Mouse (Mus musculus): ENCODE measurements around the gene Xbp1. TPM values are rescaled to one million over a fixed set of nuclear protein-coding genes. Genes with fewer than 3 reads are reported as not detected.

The Xbp1 gene
- polyA plus RNA-seq (2012; rRNA removed), result 145 and 189 TPM in 2 replicates

DNA sequence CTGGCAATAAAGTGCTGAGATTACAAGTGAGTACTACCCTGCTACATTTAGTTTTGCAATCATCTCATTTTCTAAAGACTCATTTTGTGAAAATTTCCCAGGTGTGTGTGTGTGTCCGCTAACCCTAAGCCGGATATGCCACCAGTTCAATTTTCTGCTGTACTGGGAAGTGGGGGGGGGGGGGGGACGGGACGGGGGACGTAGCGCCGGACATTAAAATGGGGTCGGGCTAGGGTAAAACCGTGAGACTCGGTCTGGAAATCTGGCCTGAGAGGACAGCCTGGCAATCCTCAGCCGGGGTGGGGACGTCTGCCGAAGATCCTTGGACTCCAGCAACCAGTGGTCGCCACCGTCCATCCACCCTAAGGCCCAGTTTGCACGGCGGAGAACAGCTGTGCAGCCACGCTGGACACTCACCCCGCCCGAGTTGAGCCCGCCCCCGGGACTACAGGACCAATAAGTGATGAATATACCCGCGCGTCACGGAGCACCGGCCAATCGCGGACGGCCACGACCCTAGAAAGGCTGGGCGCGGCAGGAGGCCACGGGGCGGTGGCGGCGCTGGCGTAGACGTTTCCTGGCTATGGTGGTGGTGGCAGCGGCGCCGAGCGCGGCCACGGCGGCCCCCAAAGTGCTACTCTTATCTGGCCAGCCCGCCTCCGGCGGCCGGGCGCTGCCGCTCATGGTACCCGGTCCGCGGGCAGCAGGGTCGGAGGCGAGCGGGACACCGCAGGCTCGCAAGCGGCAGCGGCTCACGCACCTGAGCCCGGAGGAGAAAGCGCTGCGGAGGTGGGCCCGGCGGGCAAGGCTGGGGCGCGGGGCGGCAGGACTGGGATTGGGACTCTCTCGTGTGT is at the start of gene Xbp1:
Gene Xbp1 (plus strand): TSS at position 248 of the 854 bp plus-strand sequence.

DNA sequence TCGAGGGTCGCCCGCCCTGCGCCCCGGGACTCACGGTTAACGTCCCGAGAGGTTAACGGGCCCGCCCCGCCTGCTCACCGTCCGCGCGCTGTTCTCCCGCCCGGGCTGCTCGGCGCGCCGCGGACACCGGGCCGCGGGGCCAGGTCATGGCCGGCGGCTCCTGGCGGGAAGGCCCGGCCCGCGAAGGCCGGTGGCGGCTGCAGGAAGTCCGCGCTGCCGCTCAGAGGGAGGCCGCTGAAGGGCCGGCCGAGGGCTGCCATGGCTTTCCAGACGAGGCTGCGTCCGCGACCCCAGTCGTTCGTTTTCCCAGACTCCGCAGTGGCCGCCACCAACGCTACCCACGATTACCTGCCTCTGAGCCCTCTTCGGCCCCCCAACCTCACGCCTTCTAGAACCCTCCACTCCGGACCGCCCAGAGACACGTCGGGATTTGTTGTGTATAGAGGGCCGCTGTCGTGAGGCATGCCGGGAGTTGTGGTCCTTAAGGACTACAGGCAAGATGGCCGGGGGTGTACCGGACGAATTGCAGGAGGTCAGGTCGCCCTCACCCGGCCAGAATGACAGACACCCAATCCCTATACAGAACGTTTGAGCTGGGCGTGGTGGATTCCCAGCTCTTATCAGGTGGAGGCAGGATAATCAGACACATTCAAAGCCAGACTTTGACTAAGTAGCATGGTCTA is 21.5 kb downstream of the Xbp1 start, which contains the start of gene Ccdc117:
Gene Ccdc117 (minus strand): TSS at position 389 of the 683 bp plus-strand sequence.

DNA sequence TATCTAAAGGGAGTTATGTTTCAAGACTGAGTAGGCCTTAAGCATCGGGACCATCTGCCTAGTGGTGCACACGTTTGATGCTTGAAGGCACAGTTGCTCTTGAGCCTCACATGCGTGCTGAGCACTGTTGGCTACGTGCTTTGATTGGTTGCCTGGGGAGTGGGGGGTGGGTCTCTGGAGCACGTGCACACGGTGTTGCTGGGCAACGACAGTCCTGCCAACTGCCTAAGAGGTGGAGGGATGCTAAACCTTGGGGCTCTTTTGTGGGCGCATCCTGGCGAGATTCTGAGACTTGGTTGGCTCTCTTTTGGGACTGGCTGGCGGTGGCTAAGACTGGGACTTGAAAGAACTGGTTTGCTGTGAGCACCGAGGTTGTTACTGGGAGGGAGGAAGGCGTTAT is 49.0 kb downstream of the Xbp1 start, which contains the start of gene Ankrd36:
Gene Ankrd36 (plus strand): TSS at position 211 of the 400 bp plus-strand sequence.

Other genes starting within 250 kb of the Xbp1 start
- 6.9 and 7.3 TPM in 2 replicates for gene Znrf3, start 75.8 kb upstream of the Xbp1 start, polyA plus RNA-seq (2012; rRNA removed)
- gene Ccdc117, start 21.5 kb downstream of the Xbp1 start, polyA plus RNA-seq (2012; rRNA removed), result 4.2 and 5.4 TPM in 2 replicates
- not detected in 2 replicates for gene Ankrd36, start 49.0 kb downstream of the Xbp1 start, polyA plus RNA-seq (2012; rRNA removed)
- 402 and 582 TPM in 2 replicates for gene Mrps24, start 195.0 kb downstream of the Xbp1 start, polyA plus RNA-seq (2012; rRNA removed)
- gene Urgcp, start 241.7 kb downstream of the Xbp1 start, polyA plus RNA-seq (2012; rRNA removed), result 28.2 and 32.3 TPM in 2 replicates